Mouse (Mus musculus) cerebellum, adult 2 months (tissue): Measurements from ENCODE around the gene Man1c1.

Experiments used
- CTCF ChIP-seq: fragments of 200-500 bp; IDR thresholded peaks from 2 replicates; pipeline ENCODE4 v1.5.1; 2011; ENCODE audit warnings: low read depth, mild to moderate bottlenecking, control low read depth, low read length, moderate library complexity, borderline replicate concordance; ENCODE audit not compliant: insufficient read depth
- POLR2A ChIP-seq: fragments of 200-500 bp; IDR thresholded peaks from 2 replicates; pipeline ENCODE4 v1.6.1; 2011; ENCODE audit warnings: low read length, control low read depth, borderline replicate concordance; ENCODE audit not compliant: insufficient read depth

- no peak for TF ChIP-seq CTCF
- no peak for TF ChIP-seq POLR2A
Observed at GRCm38 (mm10) chr4:134602610-134603009, 101.5 kb downstream of the Man1c1 start.
